Mouse (Mus musculus) gastrocnemius, postnatal 14 days (tissue): Measurements from ENCODE around the gene Chd1. TPM values are rescaled to one million over a fixed set of nuclear protein-coding genes. Genes with fewer than 3 reads are reported as not detected.
A peak's percentile ranks its signal among the peaks of the same experiment; 100 is the strongest.

Source experiments
- DNase-seq: peaks from one replicate; pipeline ENCODE4 v3.0.0; 2021; ENCODE audit warnings: mixed read lengths
- intact Hi-C: fragments of 180-260 bp; cut with DNase I; formaldehyde crosslinking; loops from one replicate; pipeline ENCODE4 v1.15.1; 2025; ENCODE audit warnings: low total_unique reads
- total RNA-seq, 2 experiments: library from RNA; stranded (reverse); gene quantifications; 2 replicates each; pipeline ENCODE4 v1.2.3; 2021

The Chd1 gene
- total RNA-seq, 2 experiments from 2014 or later: 14.7 to 15.2 TPM

DNA sequence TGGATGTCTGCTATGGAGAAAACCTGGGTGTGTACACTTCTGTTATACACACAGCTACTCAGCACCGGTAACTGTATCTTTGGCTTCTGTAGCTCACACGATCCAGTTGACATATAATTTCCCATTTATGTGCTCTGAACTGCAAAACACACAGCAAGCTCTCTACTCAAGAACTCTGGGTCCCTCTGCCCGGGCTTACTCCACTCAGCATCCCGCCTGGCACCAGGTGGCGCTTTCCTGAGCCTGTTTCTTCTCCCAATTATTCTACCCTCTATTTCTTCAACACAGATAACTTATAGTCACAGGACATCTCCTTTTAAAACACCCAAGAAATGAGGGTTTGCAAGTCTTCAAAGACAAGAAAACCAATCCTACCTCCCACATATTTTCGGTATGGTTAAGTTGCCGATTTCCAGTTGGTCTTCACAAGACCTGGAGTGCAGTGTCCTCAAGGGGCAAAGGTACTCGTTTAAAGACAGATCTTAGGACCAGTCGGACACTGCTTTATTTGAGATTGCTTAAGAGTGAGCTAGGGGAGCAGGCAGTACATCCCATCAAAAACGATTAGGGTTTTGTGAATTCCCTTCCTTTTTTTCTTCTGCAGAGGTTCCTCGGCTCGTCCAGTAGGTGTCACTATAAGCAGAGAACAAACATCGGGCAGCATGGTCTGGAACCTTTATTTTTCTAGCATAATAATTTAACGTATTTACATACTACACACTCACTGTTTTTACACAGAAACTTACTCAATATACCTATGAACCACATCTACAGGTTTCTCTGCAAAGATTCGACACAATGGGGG, 99.4 kb downstream of the Chd1 start:
- DNase-seq: peak; percentile 15
- intact Hi-C loops: no loop called here

DNA sequence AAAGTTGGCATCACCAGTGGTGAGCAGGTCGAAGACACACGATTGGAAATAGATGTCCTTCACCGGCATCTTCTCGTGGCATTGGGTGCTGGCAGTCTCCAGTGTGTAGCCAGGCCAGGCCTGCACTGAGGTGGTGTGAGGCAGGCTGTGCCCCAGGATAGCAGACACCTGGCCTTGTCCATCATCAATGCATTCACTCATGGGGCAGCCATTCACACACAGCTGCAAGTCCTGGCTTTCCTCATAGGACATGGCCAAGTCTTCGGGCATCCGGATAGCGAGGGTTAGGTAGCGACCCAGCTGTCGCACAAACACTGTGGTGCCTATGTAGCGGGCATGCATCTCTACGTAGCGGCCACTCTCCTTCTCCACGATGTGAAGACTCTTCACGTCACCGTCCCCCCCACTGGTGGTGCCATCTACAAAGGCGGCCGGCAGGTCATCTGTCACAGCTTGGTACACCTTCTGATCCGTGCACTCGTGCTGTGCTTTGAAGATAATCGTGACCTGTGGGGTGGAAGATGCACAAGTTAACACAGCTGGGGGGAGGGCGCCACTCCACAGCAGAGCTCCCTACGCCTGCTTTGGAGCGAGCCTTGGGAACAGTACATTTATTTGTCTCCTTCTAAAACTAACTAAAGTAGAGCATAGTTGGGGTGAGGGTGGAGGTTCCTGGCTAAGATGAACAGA, 102.7 kb downstream of the Chd1 start:
- peak; percentile 68 for DNase-seq
- intact Hi-C loops: no loop called here

DNA sequence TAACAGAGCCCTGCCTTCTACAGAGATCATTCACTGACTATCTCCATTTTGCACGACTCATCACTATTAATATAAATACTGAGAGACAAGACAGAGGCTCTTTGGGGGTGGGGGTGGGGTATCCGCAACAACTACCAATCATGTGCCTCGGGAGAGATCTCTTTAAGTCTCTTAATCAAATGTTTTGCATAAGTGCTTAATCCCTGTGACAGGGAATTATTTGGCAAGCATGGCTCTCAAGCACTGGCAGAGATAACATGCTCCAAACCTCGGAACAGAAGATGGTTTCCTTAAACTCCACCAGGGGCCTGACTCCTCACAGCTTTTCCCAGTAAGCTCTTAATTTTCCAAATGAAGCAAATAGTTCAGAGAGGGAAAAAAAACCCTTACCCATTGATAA, 103.2 kb downstream of the Chd1 start:
- DNase-seq: no peak
- intact Hi-C loops: no loop called here

DNA sequence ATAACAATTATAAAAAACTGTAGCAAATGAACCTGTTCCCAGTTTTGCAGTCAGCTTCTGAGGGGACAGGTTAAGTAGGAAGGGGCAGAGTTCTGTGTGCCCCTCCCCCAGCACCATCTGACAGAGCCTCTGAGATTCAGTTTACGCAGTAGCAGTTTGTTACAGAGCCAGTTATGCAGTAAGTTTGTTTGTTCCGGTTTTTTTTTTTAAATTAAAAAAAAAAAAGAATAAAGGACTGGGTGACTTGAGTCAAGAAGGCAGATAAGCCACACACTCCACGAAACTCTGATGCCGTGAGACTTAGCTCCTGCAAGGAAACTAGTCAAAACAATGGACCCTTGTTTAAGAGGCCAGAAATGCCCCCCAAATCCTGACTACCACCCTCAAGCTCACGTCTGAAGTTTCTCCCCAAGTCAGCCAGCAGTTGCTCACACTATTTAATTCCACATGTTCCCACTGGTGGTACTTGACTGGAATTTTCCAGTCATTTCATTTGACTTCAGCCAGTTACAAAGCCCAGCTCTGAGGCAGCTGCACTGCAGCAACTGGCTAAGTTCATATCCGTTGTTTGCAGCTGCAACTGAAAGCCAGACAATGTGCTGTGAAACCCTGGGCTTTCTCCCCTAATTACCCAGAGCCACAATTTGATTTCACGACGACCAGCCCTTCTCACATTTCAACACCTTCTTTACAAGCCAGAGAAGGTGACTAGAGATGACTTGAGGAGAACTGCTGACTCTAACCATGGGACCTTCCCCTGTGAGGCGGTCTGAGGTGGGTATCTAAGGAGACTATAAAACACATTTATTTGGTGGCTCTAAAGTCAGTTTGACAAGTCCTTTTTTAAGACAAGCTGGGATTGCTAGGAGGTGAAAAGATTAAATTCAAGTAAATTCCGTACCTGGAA, 104.0 kb downstream of the Chd1 start:
- intact Hi-C loops: no loop called here

DNA sequence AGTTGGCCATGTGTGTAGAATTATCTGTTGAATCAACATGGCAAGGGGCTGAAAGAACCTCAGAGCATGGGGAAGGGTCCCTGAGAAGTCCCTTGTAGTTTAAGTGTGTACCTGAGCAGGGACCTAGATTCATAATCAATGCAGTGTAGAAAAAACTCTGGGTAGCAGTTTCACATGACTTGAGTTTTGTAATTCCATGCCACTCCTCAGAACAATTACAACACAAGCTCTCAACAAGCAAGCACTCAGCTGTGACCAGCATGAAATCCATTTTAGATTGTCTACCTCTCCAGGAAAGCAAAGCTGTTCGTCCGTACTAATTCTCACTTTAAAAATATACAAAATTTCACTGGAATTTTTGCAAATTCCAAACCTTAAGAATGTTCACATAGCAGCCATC, 105.2 kb downstream of the Chd1 start:
- intact Hi-C loops: no loop called here
- no peak for DNase-seq

More for the DNA sequence above, 104.0 kb downstream of the Chd1 start:
- peak; percentile 15 for DNase-seq

DNA sequence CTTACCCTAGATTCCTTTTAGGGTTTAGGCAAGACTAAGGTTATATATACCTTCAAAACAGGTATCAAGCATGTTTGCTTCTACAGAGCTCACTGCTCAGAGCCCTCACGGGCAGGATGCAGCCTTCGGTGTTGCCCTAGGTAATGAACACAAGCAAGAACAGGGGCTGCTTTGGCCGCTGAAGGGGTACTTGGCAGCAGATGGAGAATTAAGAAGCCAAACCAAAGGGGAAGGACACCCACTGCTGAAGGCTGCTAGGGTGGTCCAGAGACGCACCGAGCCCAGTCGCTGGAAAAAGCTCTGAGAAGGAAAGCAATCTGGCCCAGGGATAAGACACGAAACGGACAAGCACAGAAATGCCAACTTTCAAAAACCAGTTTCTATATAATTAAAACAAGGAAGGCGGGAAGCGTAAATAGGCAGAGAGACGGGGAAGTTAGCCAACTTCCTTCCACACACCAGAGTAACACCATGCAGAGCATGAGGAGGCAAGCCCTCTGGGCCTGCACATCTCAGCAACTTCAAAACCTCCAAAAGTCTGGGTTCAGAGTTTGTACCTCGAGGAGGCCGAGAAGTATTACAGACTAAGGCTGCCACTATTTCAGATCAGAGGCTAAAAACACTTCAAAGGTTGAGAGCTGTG, 107.5 kb downstream of the Chd1 start:
- intact Hi-C loops: no loop called here

DNA sequence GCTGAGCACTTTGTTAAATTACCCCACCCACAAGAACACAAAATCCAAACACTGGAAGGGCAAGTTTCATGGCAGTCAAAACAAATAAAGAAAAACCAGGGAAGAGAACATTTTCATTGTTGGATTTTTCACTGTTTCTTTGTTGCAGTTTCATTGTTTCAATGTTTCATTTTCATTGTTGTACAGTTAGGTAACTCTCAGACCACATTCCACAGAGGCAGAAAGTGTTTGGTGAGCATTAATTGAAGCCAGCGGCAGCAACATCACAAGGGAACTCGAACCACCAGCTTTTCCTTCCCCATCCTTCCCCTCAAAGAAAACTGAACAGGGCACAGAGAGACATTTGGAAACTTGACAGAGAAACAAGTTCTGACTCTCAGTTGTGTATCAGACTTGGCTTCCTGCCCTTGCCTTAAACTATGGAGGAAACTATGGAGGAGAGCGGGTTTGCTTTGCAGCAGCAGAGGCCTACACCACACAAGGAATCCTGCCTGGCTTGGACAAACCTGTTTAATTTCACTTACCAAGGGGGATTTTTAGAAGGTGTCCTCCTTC, 109.0 kb downstream of the Chd1 start:
- no peak for DNase-seq
- intact Hi-C loops: no loop called here

More for the DNA sequence above, 107.5 kb downstream of the Chd1 start:
- DNase-seq: no peak

DNA sequence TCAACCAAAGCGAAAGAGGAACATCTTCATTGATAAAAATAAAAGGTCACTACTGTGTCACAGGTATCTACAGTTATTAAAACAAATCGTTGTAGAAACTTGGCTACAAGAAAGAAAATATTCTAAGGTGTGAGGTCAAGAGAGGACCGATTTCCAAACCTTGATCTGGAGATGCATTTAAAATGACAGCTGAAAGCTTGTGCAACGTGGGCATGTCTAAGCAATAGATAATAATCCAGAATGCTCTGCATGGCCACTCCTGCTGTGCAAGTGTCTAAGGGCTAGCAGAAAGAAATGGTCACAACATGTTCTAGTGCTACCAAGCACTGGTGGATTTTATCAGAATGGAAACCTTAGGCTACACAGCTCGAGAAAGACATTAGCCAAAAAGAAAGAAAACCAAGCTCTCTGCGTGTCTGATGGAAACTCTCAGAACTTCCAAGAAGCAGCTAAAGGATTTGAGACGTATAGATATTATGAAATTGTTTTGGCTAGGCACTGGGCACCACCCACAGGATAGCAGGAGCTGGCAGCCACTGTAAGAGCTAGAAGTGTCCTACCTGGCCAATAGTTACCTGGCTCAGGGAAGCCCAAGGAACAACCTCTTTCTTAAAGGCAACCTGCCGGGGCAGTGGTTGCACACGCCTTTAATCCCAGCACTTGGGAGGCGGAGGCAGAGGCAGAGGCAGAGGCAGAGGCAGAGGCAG, 110.7 kb downstream of the Chd1 start:
- no peak for DNase-seq
- intact Hi-C loops: no loop called here

DNA sequence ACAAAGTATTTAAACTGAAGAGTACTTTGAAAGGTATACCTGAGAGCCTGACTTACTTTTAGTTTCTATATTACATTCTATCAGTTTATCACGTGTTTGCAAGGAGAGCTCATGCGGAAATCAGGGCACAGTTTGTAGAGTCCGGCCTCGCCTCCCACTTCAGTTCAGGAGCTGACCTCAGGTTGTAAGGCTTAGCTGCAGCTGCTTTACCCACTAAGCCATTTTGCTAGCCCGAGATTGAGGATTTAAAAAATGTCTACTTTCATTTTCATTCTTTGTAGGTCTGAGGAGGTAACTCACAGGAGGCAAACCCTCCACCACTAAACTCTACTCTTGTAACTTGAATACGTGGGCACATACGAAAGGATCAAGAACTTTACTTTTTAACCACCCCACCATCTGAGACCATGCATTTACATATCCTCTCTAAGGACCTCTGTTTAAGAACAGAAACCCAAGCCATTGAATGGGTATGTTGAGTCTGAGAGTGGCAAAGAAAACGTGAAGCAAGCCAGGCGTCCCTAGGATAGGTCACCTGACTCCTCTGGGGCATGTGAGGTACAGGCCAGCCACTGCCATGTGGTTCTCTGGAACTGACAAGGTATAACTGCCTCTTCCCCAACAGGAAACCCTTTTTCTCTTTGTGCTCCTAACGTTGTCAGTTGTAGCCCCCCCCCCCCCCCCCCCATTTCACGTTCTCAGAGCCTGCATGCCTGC, 111.8 kb downstream of the Chd1 start:
- no peak for DNase-seq

DNA sequence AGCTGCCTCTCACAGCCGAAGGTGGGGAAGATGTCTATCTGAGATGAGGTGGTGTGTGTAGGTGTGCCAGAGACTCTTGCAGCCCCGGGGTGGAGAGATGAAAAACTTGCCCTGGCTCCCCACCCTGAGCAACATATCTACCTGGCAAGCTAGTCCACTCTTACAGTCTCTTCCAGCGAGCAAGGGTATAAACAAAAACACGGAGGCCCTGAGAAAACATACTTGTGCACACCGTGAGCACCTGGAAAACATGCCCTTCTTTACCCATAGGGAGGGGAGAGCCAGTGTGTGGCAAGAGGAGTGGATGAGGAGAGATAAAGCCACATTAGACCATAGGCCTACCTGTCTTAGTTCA, 112.3 kb downstream of the Chd1 start:
- DNase-seq: no peak
- intact Hi-C loops: no loop called here

More for the DNA sequence above, 111.8 kb downstream of the Chd1 start:
- intact Hi-C loops: no loop called here

DNA sequence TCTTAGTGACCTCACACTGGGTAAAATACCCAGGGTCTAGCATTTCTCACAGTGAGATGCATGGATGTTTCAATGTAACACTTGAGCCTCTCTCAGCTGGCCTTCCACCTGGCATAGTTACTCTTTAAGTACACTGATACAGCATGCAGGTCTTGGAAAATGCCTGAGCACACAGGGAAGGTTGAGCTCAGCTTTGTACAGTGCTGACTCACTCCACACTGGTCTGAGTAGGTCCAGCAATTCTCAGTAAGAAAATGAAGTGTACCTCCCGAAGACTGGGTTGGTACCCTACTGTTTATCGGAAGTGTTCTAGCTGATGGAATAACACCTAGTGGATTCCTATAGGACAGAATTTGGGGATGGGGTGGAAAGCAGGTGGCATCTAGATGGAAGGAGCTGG, 112.9 kb downstream of the Chd1 start:
- intact Hi-C loops: no loop called here
- DNase-seq: no peak

DNA sequence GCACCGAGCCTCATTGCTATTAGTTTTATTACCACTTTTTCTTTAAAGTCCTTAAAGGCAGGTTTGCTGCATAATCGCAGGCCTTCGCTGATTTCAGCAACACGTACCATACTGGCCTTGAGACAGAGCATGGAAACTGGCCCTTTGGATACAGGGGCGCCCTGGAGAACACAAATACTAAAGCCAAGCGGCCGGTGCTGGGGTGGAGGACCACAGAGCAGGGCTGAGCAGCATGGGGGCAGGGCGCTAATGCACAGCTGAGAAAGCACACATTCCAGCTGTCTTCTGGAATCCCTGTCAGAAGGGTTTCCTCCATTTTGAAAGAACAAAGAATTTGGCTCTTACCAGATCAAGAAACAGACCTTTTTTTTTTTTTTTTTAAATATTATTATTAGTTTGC, 113.6 kb downstream of the Chd1 start:
- intact Hi-C loops: no loop called here
- no peak for DNase-seq

DNA sequence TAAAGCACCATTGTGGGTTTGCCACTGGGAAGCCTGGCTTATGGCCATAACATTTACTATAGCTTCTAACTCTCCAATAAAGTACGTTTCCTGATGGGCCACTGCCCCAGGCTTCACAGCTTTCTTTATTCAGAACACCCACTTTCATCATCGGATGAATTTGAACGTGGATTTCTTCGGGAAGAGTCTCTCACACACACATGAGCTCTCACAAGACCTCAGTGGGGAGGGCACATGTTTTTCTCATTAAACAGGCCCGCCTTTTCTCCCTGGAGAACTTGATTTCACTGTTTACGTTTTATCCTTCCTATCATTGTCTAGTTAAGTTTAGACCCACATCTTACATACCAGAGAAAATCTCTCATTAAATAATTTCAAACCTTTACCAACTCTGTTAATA, 115.4 kb downstream of the Chd1 start:
- intact Hi-C loops: no loop called here
- DNase-seq: no peak

DNA sequence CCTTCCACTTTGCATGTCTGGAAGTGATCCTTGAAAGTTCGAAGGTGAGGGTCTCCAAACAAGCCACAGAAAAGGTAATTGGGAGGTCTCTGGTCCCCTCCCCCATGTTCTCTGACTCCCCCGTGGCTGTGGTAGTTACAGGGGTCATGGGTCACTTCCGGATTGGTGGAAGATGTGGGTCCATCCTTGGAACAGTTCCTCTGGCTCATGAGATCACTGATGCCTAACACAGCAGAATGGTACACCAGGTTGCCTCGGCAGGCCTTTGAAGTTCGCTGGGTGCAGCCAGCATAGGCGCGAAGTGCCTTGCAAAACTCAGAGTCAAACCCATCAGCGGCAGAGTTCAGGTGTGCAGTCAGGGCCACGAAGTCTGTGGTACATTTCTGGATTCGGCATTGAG, 116.0 kb downstream of the Chd1 start:
- intact Hi-C loops: no loop called here

DNA sequence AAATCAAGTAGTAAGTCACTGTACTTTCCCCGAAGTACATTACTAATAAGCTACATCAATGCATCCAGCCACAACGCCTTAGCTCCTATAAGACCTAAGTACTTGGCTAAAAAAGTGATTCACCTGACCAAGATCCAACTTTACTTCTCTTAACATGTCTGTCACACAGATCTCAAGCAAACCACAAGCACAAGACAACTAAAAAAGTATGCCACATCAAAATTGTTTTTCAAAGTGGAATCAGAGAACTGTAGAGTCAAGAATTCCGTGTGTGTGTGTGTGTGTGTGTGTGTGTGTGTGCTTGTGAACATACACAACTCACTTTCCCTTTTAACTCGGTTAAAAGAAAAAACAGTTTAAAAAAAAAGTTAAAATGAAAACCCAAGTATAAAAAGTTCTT, 116.9 kb downstream of the Chd1 start:
- no peak for DNase-seq
- intact Hi-C loops: no loop called here

More for the DNA sequence above, 116.0 kb downstream of the Chd1 start:
- DNase-seq: no peak
